Mouse (Mus musculus): ENCODE results near the gene Gm5150.
"Not testable (repeated sequence)": the region's sequence is repeated elsewhere in the genome, so short reads cannot be mapped to it uniquely, and the experiment has no call there.

Gene Gm5150

DNA sequence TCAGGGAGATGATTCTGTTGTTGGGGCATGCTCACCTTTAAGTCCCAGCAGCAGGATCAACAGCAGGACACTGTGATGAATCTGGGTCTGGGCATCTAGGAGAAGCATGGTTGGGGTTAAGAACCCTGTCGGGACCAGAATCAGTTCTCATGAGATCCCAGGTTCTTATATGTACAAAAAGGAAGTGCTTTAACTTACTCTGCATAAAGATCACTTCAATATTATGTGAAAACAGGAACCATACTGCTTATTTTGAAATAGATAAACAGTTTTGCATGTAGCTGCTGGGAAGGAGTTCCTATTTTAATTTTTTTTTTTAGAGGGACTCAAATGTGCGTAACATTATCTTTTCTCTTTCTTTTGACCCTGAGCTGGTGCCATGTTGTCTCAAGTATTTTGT lies at the start of gene Gm5150:
TSS of gene Gm5150 (minus strand) at position 223 of the 400 bp plus-strand sequence.
- in situ Hi-C loops (cut with MboI; ENCODE audit: low pct_unique_long_range_greater_than_20kb in 1 of 2, low sequenced_read_pairs in 2 of 2, unreplicated experiment in 1 of 2): no loop called here

DNA sequence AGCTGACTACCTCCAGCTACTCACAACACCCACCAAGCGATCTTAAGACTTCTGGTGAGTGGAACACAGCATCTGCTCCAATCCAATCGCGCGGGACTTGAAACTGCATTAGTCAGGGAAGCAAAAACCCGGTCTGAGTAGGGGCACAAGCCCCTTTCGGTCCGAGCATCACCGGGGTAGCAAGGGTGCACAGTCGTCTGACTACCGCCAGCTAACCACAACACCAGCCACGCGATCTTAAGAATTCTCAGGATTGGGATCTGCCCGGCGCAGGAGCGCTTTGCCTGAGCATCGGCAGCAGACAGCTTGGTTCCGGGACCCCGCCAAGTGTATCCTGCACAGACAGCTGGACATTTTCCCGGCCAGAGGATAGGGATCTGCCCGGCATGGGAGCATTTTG lies 45.5 kb upstream of the Gm5150 start:
- in situ Hi-C loops (cut with MboI; ENCODE audit: low pct_unique_long_range_greater_than_20kb in 1 of 2, low sequenced_read_pairs in 2 of 2, unreplicated experiment in 1 of 2): not testable (repeated sequence)

DNA sequence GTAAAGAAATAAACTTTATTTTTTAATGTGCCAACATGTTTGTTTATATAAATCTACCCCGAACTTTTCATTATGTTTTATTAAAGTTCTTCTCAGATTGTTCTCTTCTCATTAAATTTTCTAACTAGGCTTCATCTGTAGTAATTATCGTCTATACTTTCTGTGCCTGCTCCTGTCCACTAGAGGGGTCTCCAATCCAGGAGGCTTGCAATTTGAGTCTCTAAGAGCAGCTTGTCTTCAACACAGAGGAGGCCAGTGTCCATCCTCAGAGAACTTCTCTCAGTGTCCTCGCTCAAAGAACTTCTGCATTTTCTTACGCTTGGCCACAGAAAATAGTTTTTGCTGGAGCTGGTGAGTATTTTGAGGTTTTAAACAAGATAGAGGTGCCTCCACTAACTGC lies 41.1 kb upstream of the Gm5150 start:
- in situ Hi-C loops (cut with MboI; ENCODE audit: low pct_unique_long_range_greater_than_20kb in 1 of 2, low sequenced_read_pairs in 2 of 2, unreplicated experiment in 1 of 2): loop anchor here in 1 of 2 experiments (25.0 kb wide), 1 partner anchor 785 kb away; no protein-coding TSS in a partner anchor

DNA sequence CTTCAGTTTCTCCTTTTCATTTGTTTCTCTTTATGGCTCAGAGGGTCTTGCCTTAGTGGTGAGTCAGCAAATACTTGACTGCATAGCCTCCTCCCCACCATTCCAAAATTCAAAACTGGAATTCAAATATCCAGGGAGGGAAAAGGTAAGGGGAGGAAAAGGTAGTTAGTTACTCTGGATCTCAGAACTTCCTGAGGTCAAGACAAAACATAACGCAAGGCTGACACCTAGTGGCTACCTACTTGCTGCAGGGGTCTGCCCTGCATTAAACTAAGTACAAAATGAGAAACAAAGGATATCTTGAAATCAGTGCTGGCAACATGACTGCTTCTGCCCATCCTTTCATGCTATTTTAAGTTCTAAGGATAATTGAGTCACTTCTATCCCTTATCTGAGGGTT lies 37.1 kb upstream of the Gm5150 start:
- in situ Hi-C loops (cut with MboI; ENCODE audit: low pct_unique_long_range_greater_than_20kb in 1 of 2, low sequenced_read_pairs in 2 of 2, unreplicated experiment in 1 of 2): loop anchor here in 1 of 2 experiments (25.0 kb wide), 1 partner anchor 781 kb away; no protein-coding TSS in a partner anchor

DNA sequence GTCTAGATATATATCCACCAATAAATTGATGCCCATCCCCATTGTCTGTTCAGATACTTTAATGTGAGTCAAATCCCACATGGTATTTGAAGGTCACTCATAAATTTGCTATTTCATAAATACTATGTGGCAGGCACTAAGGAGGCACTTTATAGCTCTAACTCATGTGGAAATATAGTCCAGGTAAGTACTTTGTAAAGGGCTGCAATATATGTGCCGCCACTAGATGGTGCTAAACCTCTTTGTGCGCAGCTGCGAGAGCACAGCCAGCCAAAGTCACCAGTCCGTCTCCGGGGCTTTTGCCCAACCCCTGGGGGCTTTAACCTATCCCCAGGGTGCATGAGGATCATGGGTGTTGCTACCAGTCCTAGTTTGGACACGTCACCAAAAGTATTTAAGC lies 18.8 kb upstream of the Gm5150 start:
- in situ Hi-C loops (cut with MboI; ENCODE audit: low pct_unique_long_range_greater_than_20kb in 1 of 2, low sequenced_read_pairs in 2 of 2, unreplicated experiment in 1 of 2): loop anchor here in 1 of 2 experiments (25.0 kb wide), 1 partner anchor 763 kb away; no protein-coding TSS in a partner anchor

DNA sequence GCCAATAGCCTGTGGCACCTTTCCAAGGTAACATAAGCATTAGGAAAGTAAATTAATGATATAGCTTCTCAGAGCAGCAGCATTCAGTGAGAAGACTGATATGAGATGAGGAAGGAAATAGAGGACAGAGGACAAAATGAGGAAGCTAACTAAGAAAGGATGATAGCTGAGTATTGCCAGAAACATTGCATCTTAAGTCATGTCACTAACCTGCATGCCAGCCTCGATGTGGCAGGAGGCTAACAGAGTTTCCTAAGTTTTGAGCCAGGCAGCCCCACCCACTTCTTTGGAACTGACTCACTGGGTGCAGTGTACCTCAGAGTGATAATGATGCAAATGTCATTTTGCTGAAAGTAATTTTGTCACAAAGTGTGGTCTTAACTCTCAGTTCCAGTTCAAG lies 16.0 kb upstream of the Gm5150 start:
- in situ Hi-C loops (cut with MboI; ENCODE audit: low pct_unique_long_range_greater_than_20kb in 1 of 2, low sequenced_read_pairs in 2 of 2, unreplicated experiment in 1 of 2): no loop called here

DNA sequence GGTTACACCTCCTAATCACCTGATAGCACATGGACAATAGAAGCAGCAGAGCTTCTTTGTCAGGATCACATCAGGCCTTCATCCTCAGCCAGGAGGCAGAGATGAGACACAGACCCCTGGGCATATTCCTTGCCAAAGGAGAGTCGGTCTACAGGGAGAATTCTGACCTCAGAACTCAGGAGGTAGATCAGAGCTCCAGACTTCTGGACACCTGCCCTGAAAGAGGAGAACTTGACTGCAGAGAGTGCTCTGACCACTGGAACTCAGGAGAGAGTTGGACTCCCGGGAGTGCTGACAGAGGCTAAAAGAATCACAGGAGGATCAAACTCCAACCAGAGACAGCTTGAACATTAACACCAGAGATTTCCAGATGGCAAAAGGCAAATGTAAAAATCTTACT lies 8.2 kb upstream of the Gm5150 start:
- in situ Hi-C loops (cut with MboI; ENCODE audit: low pct_unique_long_range_greater_than_20kb in 1 of 2, low sequenced_read_pairs in 2 of 2, unreplicated experiment in 1 of 2): not testable (repeated sequence)

DNA sequence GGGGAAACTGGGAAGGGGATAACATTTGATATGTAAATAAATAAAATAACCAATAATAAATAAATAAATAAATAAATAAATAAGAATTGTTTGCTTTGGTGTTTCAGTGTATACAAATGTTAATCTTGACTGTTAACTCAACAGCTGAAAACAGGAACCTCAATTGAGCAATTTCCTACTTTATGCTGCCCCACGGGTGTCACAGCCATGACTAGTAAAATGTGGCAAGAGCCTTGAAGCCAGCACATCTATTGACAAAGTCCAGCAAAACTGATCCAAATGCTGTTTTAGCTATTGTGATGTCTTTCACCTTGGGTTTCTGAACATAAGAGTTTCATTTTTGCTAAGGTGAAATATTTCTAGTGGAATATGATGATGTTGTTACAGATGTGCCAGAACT lies 1.6 kb upstream of the Gm5150 start:
- in situ Hi-C loops (cut with MboI; ENCODE audit: low pct_unique_long_range_greater_than_20kb in 1 of 2, low sequenced_read_pairs in 2 of 2, unreplicated experiment in 1 of 2): no loop called here

DNA sequence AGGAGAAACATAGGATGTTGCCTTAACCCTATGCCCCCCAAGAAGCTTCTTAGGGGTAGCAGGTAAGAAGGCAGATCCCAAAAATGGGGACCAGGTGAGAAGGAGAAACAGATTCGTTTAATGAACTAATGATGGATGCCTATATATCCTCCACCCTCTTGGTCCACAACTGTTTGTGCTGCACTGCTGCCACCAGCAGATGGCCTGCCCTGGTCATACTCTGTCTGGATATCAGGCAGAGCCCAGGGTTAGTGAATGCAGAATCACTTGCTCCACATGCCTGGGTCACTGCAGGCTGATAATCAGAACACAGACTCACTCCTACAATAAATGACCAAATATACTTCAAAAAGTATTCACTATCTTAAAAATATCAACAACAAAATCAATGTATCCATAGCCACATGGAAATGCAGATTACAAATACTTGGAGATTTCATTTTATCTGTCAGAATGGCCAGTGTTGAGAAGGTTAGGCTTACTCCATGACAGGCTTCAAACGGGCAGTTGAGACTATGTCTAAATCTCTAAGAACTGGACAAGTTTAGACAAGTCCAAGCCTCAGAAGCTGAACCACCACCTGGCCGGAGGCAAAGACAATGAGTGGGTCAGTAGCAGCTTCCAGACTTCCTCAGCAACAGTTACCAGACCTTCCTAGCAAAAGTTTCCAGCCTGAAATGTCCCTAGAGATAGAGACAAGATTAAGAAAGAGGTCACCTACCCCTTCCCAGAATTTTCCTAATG lies 2.2 kb downstream of the Gm5150 start:
- in situ Hi-C loops (cut with MboI; ENCODE audit: low pct_unique_long_range_greater_than_20kb in 1 of 2, low sequenced_read_pairs in 2 of 2, unreplicated experiment in 1 of 2): no loop called here

DNA sequence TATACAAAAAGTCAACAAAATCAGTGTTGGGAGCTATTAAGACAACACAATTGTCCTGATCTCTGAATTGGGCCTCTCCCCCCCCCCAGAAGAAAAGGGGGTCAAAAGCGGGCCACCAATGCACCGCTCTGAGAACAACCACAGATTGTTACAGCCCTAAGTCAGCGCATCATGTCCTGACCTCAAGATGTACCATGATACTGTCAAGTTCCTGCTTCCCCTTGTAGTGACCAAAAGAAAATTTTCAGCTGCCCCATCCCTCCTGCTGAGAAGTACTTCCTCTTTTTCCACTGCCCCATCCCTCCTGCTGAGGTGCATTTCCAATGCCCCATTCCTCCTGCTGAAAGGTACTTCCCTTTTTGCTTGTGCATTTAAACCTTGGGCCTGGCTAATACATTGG lies 6.8 kb downstream of the Gm5150 start:
- in situ Hi-C loops (cut with MboI; ENCODE audit: low pct_unique_long_range_greater_than_20kb in 1 of 2, low sequenced_read_pairs in 2 of 2, unreplicated experiment in 1 of 2): not testable (repeated sequence)

DNA sequence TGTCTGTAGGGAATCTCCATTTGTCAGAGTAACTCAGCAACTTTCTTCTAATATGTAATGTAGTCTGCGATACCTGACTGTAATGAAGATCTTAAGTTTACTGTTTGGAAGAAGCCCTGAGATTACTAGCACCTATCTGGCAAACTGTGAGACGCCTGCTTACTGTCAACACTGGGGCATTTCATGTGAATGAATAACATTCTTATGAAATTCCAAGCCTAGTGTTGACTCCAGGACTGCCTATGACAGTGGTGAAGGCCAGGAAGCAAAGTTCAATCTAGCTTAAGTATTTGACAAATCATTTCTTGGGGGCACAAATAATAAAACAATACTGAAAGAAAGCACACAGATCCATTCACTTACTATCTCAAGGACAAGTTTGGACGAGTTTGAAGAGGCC lies 24.0 kb downstream of the Gm5150 start:
- in situ Hi-C loops (cut with MboI; ENCODE audit: low pct_unique_long_range_greater_than_20kb in 1 of 2, low sequenced_read_pairs in 2 of 2, unreplicated experiment in 1 of 2): no loop called here

DNA sequence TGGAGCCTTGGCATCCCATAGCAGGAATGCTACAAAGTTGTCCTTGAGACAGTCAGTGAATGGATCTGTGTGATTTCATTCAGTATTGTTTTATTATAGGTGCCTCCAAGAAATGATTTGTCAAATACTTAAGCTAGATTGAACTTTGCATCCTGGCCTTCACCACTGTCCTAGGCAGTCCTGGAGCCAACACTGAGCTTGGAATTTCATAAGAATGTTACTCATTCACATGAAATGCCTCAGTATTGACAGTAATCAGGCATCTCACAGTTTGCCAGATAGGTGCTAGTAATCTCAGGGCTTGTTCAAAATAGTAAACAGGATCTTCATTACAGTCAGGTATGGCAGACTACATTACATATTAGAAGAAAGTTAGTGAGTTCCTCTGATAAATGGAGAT lies 49.3 kb downstream of the Gm5150 start:
- in situ Hi-C loops (cut with MboI; ENCODE audit: low pct_unique_long_range_greater_than_20kb in 1 of 2, low sequenced_read_pairs in 2 of 2, unreplicated experiment in 1 of 2): no loop called here

All from mouse embryonic stem cell (cell line).